Mouse (Mus musculus) C2C12 (cell line): ENCODE measurements around the gene Ppat.

ENCODE experiments used
- CTCF ChIP-seq: IDR thresholded peaks from one replicate; pipeline ENCODE4 v1.5.1; 2011; ENCODE audit not compliant: control insufficient read depth, insufficient read depth, insufficient read length
- FOSL1 ChIP-seq: IDR thresholded peaks from one replicate; pipeline ENCODE4 v1.8.0; 2011; ENCODE audit warnings: mild to moderate bottlenecking, low read length; ENCODE audit not compliant: poor library complexity, insufficient read depth, severe bottlenecking
- MAX ChIP-seq: IDR thresholded peaks from one replicate; pipeline ENCODE4 v1.6.1; 2011; ENCODE audit warnings: mild to moderate bottlenecking, control low read depth
- MYOG ChIP-seq: IDR thresholded peaks from one replicate; pipeline ENCODE4 v1.6.1; 2011; ENCODE audit not compliant: control insufficient read depth, insufficient read length; ENCODE audit errors: extremely low read depth
- USF1 ChIP-seq: IDR thresholded peaks from one replicate; pipeline ENCODE4 v1.6.1; 2011; ENCODE audit warnings: low read depth, mild to moderate bottlenecking, control low read depth, moderate library complexity

DNA sequence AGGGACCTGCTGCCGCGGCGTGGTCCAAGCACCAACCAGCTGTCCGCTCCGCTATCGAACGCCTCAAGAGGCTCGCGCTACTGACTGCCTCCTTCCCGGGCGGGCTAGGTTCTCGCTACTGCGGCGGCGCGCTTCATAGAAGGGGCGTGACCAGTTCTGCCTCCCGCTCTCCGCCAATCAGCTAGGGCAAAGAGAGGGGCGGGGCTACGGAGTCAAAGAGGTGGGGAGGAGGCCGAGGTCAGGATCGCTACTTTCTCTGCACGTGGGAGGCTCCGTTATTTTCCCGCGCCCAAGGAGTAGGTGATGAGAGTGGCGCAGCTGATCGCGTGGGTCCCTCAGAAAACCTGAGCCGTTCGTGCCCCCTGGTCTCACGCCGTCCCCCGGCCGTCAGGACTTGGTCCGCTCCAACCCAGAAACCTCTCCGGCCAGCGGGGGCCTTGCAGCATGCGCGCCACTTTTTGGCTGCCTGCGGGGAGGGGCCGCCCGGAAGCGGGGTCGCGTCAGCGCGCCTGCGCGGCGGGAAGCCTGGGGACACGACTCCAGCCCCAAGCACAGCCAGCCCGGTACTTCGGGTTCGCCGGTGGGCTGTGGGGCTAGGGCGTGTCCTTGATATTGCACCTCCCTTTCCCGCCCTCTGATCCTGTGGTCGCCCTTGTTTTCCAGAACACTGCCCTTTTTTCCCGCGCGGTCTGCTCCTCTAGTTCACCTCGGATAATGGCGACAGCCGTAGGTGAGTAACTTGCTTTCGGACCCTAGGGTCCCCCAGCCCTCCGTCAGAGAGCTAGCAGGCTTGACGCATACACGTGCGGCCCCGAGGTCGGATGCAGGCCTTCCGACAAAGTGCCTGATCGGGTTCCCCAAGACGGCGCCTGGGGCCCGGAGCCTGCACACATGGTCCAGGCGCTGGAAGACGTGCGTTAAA is at the start of gene Ppat, which contains the start of gene Paics:
- TF ChIP-seq USF1: peak; percentile 1
- no peak for TF ChIP-seq FOSL1
- no peak for TF ChIP-seq CTCF
- peak; percentile 87 for TF ChIP-seq MAX
- TF ChIP-seq MYOG: no peak
